Mouse (Mus musculus) left cerebral cortex, adult 9 months (tissue): ENCODE measurements around the gene Usf2.
A peak's percentile ranks its signal among the peaks of the same experiment; 100 is the strongest.
"Not testable (repeated sequence)": the region's sequence is repeated elsewhere in the genome, so short reads cannot be mapped to it uniquely, and the experiment has no call there.

Experiments
- DNase-seq, 2 experiments: peaks; one replicate each; pipeline ENCODE4 v3.0.0; 2022; ENCODE audit warnings: low spot score in 2 of 2

Gene Usf2

DNA sequence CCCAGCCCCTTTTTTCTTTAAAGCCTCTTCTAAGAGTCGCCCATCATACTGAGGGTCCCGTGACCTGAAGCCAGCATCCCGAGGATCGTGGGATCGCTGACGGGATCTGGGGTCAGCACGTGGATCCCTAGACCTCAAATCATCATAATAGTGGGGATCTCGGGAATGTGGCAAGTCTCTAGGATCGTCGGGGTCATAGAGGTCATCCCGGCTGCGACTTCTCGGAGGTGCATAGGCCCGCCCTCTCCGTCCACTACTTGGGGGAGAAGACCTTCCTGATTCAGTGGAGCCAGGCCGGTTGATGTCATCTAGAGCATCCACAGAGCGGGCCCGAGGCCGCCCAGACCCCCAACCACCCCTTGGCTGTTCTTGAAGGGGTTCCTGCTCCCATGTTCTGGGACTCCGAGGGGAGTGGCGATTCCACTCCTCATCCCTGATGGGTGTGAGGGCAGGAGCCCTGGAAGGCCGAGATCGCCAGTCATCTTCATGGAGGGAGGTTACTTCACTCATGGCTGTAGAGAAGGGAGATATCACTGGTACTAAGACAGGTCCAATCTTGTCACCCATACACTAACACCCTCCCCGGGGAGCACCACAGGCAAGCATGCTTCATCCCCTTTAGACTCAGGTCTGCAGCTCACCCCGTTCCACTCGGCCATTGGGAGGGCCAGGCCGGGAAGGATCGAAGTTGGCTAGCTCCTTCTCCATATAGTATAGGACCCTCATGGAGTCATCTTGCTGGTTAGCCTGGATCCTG lies 1.7 kb upstream of the Usf2 start:
- no peak for DNase-seq

DNA sequence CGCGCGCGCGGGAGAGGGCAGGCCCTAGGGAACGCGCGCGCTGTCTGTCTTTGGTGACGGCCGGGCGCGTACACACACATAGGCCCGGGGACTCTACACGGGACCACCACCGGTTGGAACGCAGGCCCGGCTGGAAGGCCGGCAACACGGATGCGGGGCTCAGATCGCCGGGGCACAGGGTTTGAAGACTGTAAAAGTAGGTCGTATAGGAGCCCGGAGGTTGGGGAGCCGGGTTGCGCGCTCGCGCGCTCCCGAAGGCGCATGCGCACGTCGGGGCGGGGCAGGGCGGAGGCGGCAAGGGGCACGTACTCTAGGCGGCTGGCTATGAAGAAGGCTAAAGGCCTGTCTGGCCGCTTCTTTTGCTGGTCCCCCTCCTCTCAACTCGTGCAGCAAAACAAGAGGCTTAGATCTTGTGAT lies 772 bp upstream of the Usf2 start:
- DNase-seq: peak; percentile 78 to 92

- no peak for DNase-seq
Measured at GRCm38 (mm10) chr7:30956357-30956751, 249 bp downstream of the Usf2 start.

DNA sequence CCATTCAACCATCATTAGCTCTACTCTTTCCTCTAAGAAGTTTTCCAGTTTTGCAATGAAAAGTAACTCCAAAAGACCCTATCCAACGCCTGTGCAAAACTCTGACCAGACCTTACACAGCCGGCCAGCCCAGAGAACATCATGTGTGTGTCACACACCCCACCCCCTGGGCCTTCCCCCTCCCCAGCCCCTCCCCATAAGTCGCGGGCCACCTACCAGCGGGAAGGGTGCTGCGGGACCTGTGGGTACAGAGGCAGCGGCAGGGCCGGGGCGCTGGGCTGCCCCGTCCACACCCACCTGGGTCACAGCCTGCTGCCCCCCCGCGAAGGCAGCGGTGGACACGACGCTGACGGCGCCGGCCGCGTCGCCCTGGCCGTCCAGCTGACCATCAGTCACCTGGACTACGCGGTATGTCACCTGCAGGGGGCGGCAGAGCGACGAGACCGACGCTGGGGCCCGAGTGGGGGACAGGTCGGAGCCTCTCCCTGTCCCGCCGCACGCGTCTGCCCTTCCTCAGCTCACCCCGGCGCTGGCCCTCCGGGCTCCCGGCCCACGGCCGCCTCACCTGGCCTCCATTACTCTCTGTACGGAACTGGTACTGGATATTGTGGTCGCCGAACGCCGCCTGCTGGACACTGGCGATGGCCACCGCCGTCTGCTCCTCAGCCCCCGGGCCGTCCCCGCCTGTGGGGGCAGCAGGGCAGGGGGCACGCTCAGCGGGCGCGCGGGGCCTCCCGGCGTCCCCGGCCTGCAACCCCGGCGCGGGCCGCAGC lies 833 bp downstream of the Usf2 start:
- peak in 1 of 2 experiments; percentile 77 for DNase-seq

DNA sequence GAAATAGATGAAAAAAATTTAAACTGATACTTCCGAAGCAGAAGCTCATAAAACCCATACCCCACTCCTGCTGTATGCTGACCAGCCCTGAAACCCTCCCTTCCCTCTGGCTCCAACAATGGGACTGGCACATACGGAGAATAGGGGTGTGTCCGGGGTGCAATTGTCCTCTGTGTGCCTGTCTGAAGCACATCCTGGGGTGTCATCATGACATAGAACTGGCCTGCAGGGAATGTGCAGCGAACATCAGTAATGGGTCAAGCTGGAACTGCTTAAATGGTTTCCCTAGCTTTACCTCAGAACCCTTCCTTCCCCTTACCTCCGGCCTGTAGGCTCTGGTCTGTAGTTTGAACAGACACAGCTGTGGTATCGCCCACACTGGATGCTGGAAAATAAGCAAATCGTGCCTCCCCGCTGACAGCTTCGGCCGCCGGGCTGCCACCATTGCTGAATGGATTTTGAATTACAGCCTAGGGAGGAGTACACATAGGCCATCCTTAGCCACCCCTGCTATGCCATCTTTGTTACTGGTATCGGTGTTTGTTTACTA lies 1.6 kb downstream of the Usf2 start:
- no peak for DNase-seq

DNA sequence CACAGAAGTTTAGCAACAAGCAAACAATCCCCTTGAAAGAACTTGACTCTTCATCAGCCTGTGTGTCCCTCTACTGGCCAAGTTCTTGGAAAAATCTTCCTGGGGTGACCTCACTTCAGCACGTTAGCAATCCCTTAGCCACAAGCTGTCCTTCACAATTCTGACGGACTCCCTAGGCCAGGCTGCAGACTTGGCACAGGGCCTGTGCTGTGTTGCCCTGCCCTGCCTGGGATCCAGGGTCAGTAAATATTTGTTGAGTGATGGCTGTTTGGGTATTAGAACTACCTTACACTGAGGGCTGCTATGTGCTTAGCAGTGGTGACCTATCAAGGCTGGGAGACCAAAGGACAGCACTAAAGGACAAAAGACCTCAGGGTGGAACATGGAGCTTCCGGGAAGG lies 2.6 kb downstream of the Usf2 start:
- no peak for DNase-seq

DNA sequence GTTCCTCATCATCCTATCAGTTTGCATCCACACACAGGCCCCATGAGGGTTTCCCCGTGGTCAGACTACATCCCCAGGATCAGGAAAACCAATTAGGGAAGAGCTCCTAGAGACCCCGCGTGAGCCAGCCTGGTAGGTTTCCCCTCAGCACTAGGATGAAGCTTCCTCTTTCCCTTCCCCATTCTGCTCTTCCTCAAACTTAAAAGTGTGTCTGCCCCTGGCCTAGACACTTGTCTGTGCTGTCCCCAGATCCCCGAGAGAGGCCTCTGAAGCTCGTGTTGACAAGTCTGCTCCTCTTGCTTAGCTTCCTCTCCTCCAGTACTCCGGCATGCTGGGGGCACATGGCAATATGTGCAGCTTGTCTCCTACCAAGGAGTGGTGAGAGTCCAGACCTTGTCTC lies 3.1 kb downstream of the Usf2 start:
- DNase-seq: no peak

DNA sequence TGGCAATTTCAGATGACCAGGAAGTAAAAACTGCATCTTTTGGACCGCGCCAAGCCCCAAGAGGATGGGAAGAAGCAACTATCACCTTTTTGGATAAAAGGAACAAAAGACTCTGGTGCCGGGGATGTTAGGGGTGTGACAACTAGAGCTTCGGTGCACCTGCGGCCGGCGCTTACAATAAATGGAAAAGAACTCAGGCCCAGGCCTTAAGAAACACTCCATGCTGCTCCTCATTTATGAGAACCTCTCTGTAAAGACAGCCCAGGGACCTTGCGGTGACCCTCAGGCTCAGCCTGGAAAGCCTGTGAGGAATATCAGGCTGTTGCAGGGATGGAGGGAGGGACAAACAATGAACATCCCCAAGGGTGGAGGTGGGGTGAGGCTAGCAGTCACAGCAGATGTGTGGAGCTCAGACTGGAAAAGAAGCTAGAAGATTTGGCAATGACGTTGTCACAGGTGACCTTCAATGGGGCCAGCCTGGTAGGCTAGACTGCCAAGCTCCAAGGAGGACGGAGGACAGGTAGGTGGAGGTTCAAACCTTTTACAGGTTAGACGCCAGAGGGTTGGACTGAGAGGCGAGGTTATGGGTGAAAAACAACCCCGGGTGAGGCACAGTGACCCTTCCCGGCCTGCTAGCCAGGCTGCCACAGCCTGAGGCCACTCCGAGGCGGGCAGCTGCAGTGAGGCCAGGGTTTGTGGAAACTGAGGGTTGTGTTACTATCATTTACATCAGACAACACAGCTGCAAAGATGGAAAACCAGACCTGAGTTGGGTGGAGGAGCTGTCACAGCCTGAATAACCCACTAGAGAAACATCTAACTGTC lies 4.0 kb downstream of the Usf2 start:
- DNase-seq: no peak

- not testable (repeated sequence) for DNase-seq
Measured at GRCm38 (mm10) chr7:30949902-30950301, 6.7 kb downstream of the Usf2 start.

GRCm38 (mm10) chr7:30945876-30946275 lies 10.7 kb downstream of the Usf2 start:
- no peak for DNase-seq

DNA sequence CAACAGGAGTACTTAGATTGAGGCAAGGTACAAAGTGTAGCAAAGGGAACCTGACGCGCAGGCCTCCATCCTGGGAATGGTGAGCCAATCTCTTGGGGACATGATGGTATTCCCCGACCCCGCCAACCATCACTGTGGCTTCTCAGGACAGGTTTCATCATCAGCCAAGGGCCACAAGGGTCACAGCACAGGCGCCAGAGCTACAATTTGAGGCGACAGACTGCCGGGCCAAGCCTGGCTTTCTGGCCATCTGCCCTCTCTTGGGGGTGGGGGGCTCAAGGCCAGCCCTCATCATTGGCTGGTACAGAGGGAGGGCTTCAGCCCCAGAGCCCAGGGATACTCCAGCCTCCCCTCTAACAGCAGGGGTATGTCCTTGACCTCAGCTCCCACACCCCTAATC lies 11.1 kb downstream of the Usf2 start:
- DNase-seq: not testable (repeated sequence)

- not testable (repeated sequence) for DNase-seq
Measured at GRCm38 (mm10) chr7:30944706-30945105, 11.9 kb downstream of the Usf2 start.

DNA sequence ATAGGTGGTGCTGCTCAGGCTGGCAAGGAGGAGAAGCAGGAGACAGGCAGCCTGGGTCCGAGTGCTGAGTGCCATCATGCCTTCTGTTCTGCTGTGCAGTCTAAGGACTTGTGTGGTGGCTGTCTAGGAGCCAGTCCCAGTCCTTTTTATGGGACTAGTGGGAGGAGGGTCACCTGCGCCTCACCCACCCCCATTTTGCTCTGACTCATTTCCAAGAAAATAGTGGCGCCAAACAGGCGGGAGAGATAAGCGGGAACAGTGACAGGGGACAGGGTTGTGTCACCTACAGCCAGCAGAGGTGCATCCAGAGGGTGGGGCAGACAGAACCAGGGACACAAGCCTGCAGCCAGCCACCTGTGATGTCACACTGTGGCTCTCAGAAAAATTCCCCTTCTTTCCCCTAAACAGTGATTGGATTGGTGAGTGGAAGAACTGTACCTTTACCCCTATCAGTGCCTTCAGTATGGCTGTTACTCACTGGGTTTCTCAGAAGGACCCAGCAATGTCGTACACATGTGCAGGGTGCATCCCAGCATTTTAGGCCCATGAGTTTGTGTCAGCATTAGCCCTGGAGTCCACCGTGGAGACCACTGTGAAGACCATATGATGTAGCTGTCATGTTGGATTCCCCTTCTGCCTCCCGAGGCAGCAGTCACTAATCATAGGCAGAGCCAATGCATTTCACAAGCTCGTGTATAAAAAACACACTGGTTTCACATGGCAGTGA lies 12.5 kb downstream of the Usf2 start, which contains the start of gene Hamp:
Gene Hamp (minus strand): TSS at position 124 of the 727 bp plus-strand sequence.
- DNase-seq: no peak

DNA sequence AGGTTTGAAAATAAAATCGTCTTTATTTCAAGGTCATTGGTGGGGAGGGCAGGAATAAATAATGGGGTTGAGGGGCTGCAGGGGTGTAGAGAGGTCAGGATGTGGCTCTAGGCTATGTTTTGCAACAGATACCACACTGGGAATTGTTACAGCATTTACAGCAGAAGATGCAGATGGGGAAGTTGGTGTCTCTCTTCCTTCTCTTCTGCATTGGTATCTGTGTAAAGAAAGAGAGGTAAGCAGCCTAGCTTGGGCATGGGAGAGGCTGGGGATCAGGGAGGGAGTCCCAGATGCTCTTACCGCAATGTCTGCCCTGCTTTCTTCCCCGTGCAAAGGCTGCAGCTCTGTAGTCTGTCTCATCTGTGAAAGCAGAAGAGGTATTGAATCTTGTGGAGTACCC lies 14.2 kb downstream of the Usf2 start:
- DNase-seq: not testable (repeated sequence)

DNA sequence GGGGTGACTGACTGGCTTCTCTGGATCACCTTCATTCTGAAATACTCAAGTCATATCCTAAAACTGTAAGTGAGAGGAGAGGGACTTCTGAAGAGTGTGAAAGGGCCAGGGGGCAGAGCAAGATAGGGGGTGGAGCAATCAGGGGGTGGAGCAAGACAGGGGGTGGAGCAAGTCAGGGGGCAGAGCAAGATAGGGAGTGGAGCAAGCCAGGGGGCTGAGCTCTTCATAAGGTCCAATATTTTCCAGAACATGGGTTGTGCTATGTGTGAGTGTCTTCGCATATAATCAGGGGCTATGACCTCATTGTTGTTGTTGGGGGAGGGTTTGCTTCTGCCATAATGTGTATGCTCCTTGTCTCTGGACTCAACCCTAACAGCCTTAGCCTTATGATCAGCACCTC lies 16.5 kb downstream of the Usf2 start:
- DNase-seq: not testable (repeated sequence)

- not testable (repeated sequence) for DNase-seq
Measured at GRCm38 (mm10) chr7:30935422-30936099, 21.0 kb downstream of the Usf2 start.

GRCm38 (mm10) chr7:30924581-30924980 lies 32.0 kb downstream of the Usf2 start, which contains the start of gene Hamp2:
Gene Hamp2, minus strand, starts transcription at chr7:30924681.
- DNase-seq: not testable (repeated sequence)

DNA sequence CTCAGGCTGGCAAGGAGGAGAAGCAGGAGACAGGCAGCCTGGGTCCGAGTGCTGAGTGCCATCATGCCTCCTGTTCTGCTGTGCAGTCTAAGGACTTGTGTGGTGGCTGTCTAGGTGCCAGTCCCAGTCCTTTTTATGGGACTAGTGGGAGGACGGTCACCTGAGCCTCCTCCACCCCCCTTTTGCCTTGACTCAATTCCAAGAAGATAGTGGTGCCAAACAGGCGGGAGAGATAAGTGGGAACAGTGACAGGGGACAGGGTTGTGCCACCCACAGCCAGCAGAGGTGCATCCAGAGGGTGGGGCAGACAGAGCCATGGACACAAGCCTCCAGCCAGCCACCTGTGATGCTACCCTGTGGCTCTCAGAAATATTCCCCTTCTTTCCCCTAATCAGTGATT lies 32.5 kb downstream of the Usf2 start:
- DNase-seq: no peak

GRCm38 (mm10) chr7:30922490-30922889 lies 34.1 kb downstream of the Usf2 start:
- not testable (repeated sequence) for DNase-seq

DNA sequence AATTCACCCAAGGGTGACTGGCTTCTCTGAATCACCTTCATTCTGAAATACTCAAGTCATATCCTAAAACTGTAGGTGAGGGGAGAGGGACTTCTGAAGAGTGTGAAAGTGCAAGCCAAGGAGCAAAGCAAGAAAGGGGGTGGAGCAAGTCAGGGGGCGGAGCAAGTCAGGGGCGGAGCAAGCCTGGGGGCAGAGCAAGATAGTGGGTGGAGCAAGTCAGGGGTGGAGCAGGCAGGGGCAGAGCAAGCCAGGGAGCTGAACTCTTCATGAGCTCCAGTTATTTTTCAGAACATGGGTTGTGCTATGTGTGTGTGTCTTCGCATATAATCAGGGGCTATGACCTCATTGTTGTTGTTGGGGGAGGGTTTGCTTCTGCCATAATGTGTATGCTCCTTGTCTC lies 36.4 kb downstream of the Usf2 start:
- DNase-seq: no peak
